Mouse (Mus musculus) megakaryocyte-erythroid progenitor cell, adult 5-6 weeks (primary cell): Measurements from ENCODE around the gene Olfr397. TPM values are rescaled to one million over a fixed set of nuclear protein-coding genes. Genes with fewer than 3 reads are reported as not detected.

Experiments
- ATAC-seq: replicated peaks from 2 replicates; pipeline ENCODE4 v1.8.0; 2016; ENCODE audit warnings: mild to moderate bottlenecking, inconsistent platforms; ENCODE audit not compliant: severe bottlenecking, poor library complexity, low FRiP score, low TSS enrichment
- total RNA-seq, 2 experiments: library from RNA; stranded (forward) in 1 of 2; stranded (reverse) in 1 of 2; fragments of 200-1000, 215-1000 nt in 1 of 2; fragments of >200 nt in 1 of 2; fragmentation: Nextera tagmentation in 1 of 2; gene quantifications; 2 replicates each; pipeline ENCODE4 v1.2.3; 2014 to 2017

Gene Olfr397
- total RNA-seq (2014; fragmentation: Nextera tagmentation) = not detected in 2 replicates
- total RNA-seq (2017) = not detected in 2 replicates

DNA sequence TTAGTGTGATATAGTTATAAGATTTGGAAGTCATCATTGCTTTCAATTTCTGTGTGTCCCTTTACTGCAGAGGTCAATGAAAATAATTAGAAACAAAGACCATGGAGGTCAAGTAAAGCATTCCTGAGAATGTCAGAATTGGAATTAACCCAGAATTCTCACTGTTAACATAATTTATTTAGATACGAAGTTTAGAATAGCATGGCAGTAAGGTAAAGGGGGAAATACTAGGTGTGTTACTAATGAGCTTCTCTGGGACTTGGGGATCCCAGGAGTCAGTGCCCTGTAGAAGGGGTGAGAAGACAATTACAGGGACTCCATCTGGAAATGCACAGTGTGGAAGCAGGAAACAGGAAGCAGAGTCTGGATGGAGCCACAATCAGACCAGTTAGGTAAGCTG is at the start of gene Olfr397:
Gene Olfr397, plus strand, starts transcription at position 301 of the 400 bp plus-strand sequence.
- no peak for ATAC-seq

DNA sequence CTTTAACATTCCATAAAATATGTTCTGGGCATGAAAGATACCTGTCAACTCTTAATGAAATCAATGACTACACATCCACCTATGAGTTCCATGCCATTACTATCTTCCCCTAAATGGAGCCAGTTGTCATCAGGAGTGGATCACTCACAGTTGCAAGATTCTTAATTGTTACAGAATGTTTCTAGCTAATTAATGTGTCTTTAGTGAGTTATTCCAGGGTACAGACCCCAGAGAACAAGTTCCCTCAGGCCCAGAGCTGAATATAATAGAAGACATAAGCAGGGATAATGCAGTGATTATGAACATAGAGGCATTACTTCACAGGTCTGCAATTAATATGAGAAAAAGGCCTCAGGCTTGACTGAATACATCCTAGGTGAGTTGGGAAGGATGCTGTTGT is 24.2 kb upstream of the Olfr397 start, which contains the start of gene Olfr23:
Gene Olfr23, plus strand, starts transcription at position 301 of the 400 bp plus-strand sequence.
- no peak for ATAC-seq

DNA sequence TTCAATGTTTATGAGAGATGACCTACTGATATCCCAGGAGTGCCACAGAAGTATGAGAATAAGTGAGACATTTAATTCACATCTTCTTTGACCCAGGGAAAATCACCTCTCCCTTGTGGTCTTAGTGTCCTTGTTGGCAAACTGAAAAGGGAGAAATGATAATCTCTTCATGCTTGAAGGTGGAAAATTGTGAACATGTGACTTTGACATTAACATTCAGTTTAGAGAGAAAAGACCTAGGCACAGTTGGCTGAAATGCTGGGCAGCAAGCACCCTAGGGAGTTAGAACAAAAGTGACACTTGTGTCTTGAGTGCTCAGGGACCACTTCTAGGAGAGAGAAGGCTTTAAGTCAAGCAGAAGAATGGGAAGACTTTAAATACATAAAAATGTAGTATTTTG is 29.7 kb downstream of the Olfr397 start, which contains the start of gene Olfr398:
Gene Olfr398, minus strand, starts transcription at position 101 of the 400 bp plus-strand sequence.
- ATAC-seq = no peak

DNA sequence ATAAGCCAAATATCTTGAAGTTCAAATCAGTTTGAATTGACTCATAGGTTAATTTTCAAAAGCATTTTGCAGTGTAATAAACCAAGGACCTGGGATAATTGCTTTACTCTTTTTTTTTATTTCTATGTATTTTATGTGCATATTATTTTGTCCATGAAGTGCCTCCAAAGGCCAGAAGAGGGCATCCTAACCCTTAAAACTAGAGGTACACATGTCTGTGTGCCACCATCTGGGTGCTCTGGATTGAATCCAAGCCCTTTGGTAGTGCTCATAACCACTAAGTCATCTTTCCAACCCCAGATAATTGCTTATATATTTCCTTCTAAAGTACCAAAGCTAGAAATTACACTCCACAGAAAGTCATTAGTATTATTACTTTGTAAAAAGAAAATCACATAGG is 32.5 kb downstream of the Olfr397 start:
- no peak for ATAC-seq

Other genes with a start within 250 kb of the Olfr397 start
- gene Olfr389, start 180.1 kb upstream of the Olfr397 start, total RNA-seq (2014; fragmentation: Nextera tagmentation) = not detected in 2 replicates
- not detected in 2 replicates for gene Olfr389, start 180.1 kb upstream of the Olfr397 start, total RNA-seq (2017)
- gene Olfr390, start 177.9 kb upstream of the Olfr397 start, total RNA-seq (2014; fragmentation: Nextera tagmentation) = not detected in 2 replicates
- not detected in 2 replicates for gene Olfr390, start 177.9 kb upstream of the Olfr397 start, total RNA-seq (2017)
- not detected in 2 replicates for gene Olfr391-ps, start 157.8 kb upstream of the Olfr397 start, total RNA-seq (2014; fragmentation: Nextera tagmentation)
- not detected in 2 replicates for gene Olfr391-ps, start 157.8 kb upstream of the Olfr397 start, total RNA-seq (2017)
- not detected in 2 replicates for gene Olfr392, start 143.8 kb upstream of the Olfr397 start, total RNA-seq (2014; fragmentation: Nextera tagmentation)
- gene Olfr392, start 143.8 kb upstream of the Olfr397 start, total RNA-seq (2017) = not detected in 2 replicates
- gene Olfr393, start 109.4 kb upstream of the Olfr397 start, total RNA-seq (2014; fragmentation: Nextera tagmentation) = not detected in 2 replicates
- not detected in 2 replicates for gene Olfr393, start 109.4 kb upstream of the Olfr397 start, total RNA-seq (2017)
- not detected in 2 replicates for gene Olfr394, start 70.0 kb upstream of the Olfr397 start, total RNA-seq (2014; fragmentation: Nextera tagmentation)
- not detected in 2 replicates for gene Olfr394, start 70.0 kb upstream of the Olfr397 start, total RNA-seq (2017)
- gene Olfr395, start 51.5 kb upstream of the Olfr397 start, total RNA-seq (2014; fragmentation: Nextera tagmentation) = not detected in 2 replicates
- gene Olfr395, start 51.5 kb upstream of the Olfr397 start, total RNA-seq (2017) = not detected in 2 replicates
- not detected in 2 replicates for gene Olfr23, start 24.1 kb upstream of the Olfr397 start, total RNA-seq (2014; fragmentation: Nextera tagmentation)
- gene Olfr23, start 24.1 kb upstream of the Olfr397 start, total RNA-seq (2017) = not detected in 2 replicates
- not detected in 2 replicates for gene Olfr398, start 29.6 kb downstream of the Olfr397 start, total RNA-seq (2014; fragmentation: Nextera tagmentation)
- gene Olfr398, start 29.6 kb downstream of the Olfr397 start, total RNA-seq (2017) = not detected in 2 replicates
- not detected in 2 replicates for gene Olfr139, start 95.7 kb downstream of the Olfr397 start, total RNA-seq (2014; fragmentation: Nextera tagmentation)
- not detected in 2 replicates for gene Olfr139, start 95.7 kb downstream of the Olfr397 start, total RNA-seq (2017)
- not detected in 2 replicates for gene Olfr399, start 95.8 kb downstream of the Olfr397 start, total RNA-seq (2014; fragmentation: Nextera tagmentation)
- not detected in 2 replicates for gene Olfr399, start 95.8 kb downstream of the Olfr397 start, total RNA-seq (2017)
- not detected in 2 replicates for gene Zfp616, start 109.1 kb downstream of the Olfr397 start, total RNA-seq (2014; fragmentation: Nextera tagmentation)
- gene Zfp616, start 109.1 kb downstream of the Olfr397 start, total RNA-seq (2017) = not detected in 2 replicates
- gene Olfr401, start 152.9 kb downstream of the Olfr397 start, total RNA-seq (2014; fragmentation: Nextera tagmentation) = not detected in 2 replicates
- not detected in 2 replicates for gene Olfr401, start 152.9 kb downstream of the Olfr397 start, total RNA-seq (2017)
- gene Olfr402, start 192.7 kb downstream of the Olfr397 start, total RNA-seq (2014; fragmentation: Nextera tagmentation) = not detected in 2 replicates
- not detected in 2 replicates for gene Olfr402, start 192.7 kb downstream of the Olfr397 start, total RNA-seq (2017)
- gene Olfr403, start 225.4 kb downstream of the Olfr397 start, total RNA-seq (2014; fragmentation: Nextera tagmentation) = not detected in 2 replicates
- not detected in 2 replicates for gene Olfr403, start 225.4 kb downstream of the Olfr397 start, total RNA-seq (2017)